Mouse (Mus musculus) liver, adult (tissue): ENCODE results near the gene Rbpj.

Experiments used
- GATA4 ChIP-seq: IDR thresholded peaks from 2 replicates; pipeline ENCODE4 v1.6.1; 2014; ENCODE audit warnings: mild to moderate bottlenecking, low read length; ENCODE audit not compliant: insufficient replicate concordance

Rbpj gene

DNA sequence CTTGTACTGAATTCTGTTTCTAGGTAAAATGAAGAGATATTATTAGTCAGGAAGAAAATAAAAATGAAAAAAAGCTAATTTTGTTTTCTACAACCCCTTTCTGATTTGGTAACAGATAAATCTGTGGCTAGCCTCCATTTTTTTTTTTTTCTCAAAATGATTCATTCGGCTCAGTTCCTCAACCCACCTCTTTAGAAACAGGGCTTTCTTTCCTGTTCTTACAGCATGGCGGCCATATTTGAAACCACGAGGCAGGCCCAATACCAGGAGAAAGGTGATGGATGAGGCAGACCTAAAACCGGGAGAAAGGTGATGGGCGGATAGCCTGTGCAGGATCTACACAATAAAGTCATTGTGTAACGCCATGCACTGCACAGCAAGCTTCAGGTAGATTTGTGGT, 80.5 kb downstream of the Rbpj start:
- TF ChIP-seq GATA4: no peak

DNA sequence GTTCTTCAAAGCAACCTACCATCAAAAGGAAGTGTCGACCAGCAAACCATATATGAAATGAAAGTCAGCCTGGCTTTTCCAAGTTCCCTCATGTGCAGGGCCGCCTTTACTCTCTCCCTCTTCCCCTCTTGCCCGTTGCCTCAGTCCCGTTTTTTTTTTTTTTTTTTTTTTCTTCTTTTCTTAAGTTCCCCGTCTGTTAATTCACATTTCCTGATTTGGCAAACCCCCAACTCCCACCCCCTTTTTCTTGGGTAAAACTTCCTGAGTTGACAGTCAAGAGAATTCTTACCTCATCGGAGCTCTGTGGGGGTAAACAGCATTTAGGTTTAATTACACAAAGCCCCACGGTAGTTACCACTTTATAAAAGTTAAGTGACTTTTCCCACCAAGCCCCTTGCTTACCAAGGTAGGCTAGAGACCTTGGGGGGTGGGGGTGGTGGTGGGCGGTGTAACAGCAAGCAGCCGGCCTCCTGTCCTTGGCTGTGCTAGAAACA, 81.1 kb downstream of the Rbpj start:
- TF ChIP-seq GATA4: no peak

DNA sequence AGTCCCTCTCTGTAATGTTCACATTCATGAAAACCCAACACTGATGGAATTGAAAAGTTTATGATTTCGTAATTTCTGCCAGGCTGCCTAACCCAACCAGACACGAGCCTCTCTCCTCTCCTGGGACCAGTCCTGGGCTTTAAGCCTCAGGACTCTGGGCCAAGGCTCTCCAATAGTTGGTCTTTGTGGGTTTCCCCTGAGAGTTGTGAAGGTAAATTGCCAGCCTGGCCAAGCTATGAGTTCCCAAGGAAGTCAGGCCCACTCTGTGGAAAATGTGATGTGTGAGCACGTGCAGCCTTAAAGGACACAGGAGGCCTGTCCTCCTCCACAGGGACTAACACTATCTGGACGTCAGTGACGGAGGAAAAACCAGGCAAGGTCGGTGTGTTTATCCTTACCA, 85.4 kb downstream of the Rbpj start:
- TF ChIP-seq GATA4: no peak

DNA sequence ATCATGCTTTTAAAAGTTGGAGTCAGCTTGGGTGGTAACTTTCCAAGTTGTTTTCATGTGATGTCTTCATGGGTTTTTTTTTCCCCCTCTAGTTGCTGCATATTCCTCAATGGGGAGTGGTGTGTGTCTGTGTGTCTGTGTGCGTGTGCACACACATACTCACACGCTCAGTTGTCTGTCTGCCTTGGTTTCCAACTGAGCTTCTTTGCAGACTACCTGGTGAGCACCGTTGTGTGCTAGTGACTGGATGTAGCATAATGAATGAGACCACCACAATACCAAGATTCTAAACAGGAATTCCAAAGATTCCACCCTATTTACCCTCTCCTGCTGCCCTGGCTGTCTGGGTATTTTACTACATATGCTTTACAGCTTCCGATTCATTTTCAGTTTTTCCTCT, 86.0 kb downstream of the Rbpj start:
- TF ChIP-seq GATA4: no peak

DNA sequence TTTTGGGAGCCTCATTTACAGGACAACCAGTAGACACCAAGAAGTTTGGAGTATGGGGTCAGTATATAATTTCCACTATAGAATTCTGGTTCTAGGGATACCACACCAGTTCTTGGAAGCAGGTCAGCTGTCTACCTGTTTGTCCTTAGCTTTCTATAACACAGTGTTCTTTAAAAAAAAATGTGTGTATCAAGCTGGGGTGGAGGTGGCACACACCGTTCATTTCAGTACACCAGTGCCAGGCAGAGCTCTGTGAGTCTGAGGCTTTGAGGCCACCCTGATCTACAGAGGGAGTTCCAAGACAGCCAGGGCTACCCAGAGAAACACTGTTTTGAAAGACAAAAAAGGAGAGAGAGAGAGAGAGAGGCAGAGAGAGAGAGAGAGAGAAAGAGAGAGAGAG, 87.3 kb downstream of the Rbpj start:
- no peak for TF ChIP-seq GATA4

DNA sequence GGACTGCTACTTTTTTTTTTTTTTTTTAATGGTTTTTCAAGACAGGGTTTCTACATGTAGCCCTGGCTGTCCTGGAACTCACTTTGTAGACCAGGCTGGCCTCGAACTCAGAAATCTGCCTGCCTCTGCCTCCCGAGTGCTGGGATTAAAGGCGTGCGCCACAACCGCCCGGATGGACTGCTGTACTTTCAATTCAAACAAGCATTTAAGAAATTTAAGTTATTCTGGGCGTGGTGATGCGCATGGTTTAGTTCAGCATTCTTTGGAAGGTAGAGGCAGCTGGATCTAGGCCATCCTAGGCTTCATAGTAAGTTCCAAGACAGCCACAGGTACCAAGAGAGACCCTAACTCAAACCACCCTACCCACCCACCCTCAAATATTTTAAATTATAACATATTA, 88.2 kb downstream of the Rbpj start:
- no peak for TF ChIP-seq GATA4

DNA sequence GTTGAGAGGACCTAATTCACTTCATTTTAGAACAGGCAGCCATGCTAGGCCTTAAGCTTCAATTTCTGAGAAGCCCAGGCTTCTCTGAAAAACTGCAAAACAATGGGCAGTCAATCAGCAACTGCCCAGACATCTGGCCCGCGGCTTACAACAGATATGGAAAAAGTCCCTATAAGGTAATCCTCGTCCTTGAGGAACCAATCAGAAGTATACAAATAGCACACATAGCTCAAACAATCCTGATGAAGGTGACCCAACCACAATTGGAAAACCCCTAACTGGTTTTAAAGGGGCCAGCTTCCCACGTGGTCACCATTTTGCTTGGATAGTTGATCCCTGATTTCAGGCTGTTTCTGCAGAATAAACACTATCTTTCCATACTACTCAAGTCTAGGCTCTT, 89.0 kb downstream of the Rbpj start:
- TF ChIP-seq GATA4: no peak

DNA sequence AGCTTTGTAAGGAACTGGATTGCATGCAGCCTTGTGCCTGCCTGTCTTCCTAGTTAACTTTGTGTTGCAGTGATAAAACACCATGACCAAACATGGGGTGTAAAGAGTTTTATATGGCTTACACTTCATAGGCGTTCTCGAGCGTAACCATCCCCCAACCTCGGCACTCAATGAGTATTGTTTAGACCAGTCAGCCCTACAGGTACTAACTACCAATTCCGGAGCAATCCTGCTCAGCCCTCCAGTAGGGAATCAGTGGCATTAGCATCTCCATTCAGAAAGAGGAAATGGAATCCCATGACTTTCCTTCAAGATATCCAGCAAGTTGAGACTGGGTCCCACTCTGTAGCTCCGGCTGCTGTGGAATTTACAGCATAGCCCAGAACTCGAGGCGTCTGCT, 89.5 kb downstream of the Rbpj start:
- TF ChIP-seq GATA4: no peak

DNA sequence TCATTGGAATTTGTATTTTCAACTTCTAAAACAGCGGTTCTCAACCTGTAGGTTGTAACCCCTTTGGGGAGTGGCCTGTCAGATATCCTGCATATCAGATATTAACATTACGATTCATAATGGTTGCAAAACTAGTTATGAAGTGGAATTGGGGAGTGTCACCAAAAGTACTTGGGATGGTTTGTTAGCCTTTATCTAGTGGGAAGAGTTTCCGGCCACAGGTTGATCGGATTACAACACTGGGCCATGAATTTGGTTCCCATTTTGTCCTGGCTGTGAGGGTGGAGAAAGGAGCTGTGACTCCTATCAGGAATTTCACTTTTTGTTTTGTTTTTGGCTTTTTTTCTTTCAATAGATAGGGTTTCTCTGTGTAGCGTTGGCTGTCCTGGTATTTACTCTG, 90.0 kb downstream of the Rbpj start:
- TF ChIP-seq GATA4: no peak

DNA sequence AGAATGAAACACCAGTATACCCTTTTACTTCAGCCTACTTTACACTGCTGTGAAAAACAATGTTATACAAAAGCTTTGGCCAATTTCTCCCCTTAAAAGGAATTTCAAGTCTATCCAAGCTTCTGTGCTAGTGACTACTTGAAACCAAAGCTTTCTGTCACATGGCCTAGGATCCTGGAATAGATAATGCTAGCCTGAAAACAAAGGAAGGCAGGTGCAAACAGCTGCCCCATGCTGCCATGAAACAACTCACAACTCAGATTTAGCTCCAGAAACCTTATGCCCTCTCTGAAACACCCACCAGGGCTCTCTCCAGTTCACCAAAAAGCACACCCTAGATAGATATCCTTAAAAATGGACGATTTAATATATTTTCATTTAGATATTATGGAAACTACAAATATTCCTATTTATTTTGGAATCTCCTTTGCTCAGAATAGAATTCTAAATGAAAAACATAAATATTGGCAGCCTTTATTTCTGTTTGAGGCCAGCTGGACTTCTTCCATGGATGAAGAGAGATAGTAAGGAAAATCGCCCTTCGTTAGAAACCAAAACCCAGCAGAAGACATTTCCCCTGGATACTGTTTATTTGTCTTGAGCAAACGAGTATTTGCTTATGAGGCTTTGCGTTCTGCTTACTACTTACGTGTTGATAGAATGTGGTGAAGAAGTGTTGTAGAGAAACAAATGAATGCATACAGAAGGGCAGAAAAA, 91.8 kb downstream of the Rbpj start:
- TF ChIP-seq GATA4: no peak

DNA sequence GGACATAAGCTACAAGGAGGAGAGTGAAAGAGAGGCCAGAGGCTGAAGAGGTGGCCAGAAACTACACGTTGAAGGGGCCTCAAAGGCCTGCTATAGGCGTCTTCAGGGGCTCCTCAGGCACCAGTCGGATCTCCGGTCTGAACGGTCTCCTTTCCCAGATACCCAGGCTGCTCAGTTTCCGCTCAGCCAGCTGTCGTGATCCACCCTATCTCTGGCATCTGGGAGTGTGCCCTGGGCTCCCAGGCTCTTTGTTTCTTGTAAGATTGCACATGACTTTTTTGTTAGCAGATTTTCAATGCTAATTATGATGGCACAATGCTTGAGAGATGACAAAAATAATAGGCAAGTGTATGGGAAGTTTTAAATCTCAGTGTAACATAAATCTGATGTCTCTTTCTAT, 95.2 kb downstream of the Rbpj start:
- no peak for TF ChIP-seq GATA4

DNA sequence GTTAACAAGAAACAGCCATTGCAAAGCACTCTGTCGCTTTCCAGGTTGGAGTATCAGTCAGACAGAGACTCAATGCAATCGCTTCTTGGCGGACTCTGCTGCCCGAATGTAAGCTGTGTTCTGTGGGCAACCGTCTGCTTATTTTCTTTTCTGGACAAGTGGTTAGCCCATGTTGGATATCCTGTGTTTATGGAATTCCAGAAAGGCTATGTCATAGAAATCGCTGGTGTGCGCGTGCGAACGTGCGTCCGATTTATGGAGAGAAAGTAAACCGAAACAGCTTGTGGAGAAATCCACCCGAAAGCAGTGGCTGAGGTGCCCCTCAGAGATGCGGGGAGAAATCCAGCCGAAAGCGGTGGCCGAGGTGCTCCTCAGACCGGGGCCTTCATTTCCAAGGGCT, 98.4 kb downstream of the Rbpj start:
- TF ChIP-seq GATA4: no peak

DNA sequence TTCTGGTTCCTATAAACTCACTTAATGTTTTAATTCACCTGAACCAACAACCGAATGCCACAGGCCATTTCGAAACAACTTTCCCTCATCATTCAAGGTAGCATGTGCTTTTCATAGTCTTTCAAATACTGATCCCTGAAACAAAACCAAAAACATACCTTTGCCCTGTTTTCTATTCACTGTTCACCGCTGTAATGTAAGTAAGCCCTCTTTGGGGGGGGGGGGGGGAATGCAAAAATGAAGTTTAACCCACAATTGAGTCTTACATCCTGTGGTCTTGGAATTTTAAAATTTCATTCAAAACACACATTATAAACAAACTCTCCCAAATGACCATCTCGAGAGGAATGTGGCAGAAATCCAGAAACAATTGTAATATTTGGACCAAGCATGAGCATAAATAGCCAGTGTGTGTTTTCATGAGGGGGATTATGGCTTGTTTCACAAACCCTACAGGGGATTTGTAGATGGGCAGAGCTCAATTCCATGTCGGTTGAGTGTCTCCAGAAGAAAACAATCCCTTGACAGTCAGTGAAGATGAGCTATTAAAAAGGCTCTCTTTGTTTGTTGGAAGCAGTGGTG, 99.4 kb downstream of the Rbpj start:
- no peak for TF ChIP-seq GATA4

DNA sequence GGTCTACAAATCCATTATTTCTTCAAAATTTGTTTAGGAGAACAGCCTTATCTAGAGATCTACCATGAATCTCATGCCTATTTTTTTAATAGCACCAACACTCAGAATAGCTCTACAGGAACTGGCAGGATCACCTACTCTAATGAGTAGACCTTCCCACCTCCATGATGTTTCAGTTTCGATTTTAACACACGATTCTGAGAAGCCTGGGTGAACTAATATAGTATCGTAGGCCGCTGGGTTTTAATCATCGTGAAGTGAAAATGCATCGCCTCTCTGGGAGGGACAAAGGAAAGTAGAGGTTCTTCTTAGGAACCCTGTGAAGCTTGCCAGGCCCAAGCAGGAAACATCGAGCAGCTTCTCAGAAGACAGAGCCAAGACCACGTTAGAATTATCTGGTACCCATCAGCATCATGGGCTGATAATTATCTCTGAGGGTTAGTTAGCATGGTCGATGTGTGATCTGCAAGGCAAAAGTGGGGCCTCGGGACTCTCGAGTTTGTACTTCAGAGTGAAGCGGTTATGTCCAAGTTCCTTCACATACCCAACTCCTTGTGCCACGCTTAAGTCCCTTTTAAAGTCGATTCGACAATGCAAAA, 100.6 kb downstream of the Rbpj start:
- TF ChIP-seq GATA4: no peak

DNA sequence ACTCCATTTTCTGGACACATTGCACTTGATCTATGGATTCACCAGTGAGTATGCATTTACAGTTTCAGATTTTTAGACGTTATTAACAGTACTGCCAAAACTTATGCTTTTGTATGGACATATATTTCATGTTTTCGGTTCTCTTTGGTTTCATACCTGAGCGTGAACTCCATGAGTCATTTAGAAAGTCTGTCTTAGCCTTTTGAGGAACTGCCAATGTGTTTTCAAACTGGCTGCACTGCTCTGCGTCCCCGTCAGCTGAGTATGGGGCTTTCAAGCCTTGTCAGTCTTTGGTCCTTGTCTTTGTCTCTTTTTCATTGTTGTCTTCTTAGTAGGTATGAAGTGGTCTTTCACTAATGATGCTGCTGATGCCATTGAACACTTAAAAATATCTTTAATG, 106.5 kb downstream of the Rbpj start:
- no peak for TF ChIP-seq GATA4

DNA sequence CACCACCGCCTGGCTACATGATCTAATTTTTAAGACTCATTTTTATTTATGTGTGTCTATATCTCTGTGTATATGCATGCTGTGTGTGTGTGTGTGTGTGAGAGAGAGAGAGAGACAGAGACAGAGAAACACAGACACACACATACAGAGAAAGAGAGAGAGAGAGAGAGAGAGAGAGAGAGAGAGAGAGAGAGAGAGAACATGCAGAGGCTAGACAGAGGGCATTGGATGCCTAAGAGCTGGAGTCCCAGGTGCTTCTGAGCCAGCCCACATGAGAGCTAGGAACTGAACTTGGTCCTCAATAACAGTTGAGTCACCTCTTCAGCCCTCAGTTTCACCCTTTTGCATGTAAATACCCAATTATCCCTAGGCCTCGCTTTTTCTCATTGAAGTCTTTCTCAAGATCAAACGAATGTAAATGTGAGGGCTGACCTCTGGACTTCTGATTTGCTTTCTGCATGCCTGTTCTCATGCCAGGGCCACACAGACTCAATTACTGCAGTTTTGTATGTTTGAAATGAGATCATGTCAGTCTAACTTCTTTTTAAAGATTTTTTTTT, 109.0 kb downstream of the Rbpj start:
- no peak for TF ChIP-seq GATA4
